Mouse (Mus musculus): Measurements from ENCODE around the gene Mdp1.

Gene Mdp1

GRCm38 (mm10) chr14:55643060-55643907 is 17.0 kb downstream of the Mdp1 start, which contains the start of gene Tm9sf1:
Gene Tm9sf1 (minus strand): TSS chr14:55643806.
- peak; percentile 68 for DNase-seq (ENCODE audit: low read depth, low spot score)

DNA sequence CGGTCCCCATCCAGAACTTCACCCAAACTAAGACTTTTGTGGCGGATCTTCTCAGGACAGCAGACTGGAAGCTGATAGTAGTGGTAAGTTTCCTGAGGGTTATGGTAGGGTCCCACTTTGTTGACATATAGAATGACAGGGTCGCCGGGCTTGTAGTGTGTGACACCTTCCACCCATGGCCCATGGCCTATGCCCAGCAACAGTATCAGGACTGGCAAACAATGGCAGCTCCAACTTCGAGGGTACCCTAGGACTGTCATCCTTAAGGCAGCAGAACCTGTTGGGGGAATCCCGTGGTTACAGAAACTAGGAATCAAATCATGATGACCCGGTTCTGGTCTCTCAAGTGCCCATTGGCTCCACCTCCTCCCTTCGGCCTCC is 17.6 kb downstream of the Mdp1 start:
- DNase-seq (ENCODE audit: low read depth, low spot score), result no peak

DNA sequence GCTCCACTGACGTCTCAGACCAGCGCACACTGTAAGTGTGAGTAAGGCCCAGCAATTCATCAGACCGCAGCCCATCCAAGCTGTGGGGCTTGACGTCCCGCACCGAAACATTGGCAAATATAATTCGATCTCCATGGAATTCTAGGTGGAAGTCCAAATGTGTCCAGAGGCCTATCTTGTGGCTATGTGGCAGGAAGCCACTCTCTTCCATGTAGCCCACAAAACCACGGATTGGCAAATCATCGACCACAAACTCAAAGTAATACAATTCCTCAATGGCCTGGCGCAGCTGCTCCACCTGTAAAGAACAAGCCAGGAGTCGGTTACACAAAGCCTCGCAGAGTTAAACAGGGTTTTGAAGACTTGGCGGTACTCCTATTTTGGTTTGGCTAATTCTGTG is 19.0 kb downstream of the Mdp1 start:
- DNase-seq (ENCODE audit: low read depth, low spot score), result no peak

- DNase-seq (ENCODE audit: low read depth, low spot score), result no peak
Observed at GRCm38 (mm10) chr14:55640816-55641215, 19.5 kb downstream of the Mdp1 start.

- no peak for DNase-seq (ENCODE audit: low read depth, low spot score)
Observed at GRCm38 (mm10) chr14:55637795-55638194, 22.5 kb downstream of the Mdp1 start, which contains the start of gene Gm49378. Gene Gm49378 (minus strand): TSS chr14:55637895.

GRCm38 (mm10) chr14:55635523-55636007 is 24.7 kb downstream of the Mdp1 start, which contains the start of gene Ipo4:
Gene Ipo4 (minus strand): TSS chr14:55635957.
- peak; percentile 82 for DNase-seq (ENCODE audit: low read depth, low spot score)

DNA sequence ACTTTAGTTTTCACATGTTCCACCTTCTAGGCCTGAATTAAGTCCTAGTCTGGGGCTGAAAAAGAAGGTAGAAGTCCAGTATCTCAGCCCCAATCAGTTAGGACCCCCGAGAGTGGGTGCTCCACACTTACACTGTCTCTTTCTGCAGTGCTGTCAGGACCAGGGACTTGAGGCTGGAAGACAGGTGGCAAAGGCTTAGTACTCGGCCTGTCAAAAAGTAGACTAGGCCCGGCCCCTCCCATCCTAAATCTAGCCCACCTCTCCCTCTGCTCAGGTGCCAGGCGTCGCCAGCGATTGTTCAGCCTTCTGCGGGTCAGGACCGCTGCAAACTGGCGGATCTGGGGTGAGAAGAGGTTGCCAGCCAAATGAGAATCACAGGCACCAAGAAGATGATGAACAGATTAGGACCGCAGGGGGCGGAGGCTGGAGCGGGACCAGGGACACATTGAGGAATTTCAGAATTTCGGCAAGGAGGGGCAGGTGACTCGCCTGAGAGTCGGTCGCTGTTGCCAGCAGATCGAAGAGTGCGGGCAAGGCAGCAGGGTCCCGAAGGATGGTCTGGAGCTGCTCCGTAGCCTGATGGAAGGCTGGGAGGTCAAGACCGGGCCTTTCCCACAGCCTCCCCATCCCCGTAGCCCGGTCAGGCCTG is 25.3 kb downstream of the Mdp1 start:
- DNase-seq (ENCODE audit: low read depth, low spot score), result no peak

DNA sequence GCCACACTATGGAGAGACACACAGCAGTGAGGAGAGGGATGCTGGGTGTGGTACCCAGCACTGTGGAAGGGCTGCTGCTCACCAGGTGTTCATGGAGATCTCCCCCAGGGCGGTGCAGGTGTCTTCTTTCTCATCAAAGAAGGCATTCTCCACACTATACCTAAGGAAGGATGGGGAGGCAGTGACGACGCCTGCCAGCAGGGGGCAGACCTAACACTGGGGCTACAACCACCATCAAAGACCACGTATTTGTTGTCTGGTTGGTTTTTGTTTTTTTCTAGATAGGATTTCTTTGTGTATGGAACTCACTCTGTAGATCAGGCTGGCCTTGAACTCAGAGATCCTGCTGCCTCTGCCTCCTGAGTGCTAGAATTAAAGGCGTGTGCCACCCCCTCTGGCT is 31.0 kb downstream of the Mdp1 start:
- no peak for DNase-seq (ENCODE audit: low read depth, low spot score)

DNA sequence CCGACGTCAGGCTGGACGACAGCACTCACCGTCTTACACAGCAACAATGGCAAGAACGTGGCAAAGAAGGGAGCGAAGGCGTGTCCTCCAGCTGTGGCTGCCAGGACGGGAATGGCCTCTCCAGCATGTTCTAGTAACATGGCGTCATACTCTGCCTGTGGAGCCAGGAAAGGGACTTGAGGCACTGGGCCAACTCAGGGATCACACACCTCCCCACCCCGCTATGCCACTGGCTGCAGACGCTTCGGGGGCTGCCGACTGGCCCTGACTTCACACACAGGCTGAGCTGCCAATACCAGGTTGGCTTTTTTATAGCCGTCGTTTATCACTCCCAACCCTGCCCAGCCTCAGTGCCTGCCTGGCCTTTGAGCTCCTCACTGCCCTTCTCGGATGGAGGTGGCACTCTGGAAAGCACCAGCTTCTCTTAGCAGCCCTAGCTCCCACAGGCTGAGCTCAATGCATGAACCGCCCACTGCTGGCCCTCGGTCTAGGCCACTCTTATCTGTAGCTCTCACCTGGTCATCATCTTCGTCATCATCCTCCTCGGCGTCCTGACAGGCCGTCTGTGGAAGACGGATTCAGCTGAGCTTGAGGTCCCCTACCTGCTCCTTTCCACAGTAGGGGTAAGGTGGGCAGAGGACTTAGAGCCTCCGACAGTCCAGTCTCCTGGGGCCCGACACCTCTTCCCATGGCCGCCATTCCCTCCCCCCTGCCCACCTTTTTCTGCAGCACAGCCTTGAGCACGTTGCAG is 32.1 kb downstream of the Mdp1 start:
- no peak for DNase-seq (ENCODE audit: low read depth, low spot score)

DNA sequence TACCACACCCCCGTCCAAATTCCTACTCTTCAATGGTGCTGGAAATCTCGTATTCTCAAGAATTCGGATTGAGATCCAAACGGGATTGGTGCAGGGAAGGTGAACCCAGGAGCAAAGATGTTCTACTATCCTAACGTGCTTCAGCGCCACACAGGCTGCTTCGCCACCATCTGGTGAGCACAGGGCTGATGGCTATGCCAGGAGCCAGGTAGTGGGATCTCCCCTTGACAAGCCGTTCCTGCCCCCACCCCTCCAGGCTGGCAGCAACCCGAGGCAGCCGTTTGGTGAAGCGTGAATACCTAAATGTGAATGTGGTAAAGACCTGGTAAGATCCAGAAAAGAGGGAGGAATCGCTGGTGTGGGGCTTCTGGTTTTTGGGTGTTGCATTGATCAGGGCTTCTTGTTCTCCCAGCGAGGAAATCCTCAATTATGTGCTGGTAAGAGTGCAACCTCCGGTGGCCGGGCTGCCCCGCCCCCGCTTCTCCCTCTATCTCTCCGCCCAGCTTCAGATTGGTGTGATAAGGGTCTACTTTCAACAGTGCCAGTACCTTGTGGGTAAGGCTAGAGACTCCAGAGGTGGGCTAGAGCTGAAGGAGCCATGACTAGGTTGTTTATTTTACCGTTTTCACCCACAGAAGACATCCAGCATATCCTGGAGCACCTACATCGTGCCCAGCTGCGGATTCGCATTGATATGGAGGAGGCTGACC is 41.7 kb downstream of the Mdp1 start:
- no peak for DNase-seq (ENCODE audit: low read depth, low spot score)

GRCm38 (mm10) chr14:55617822-55618221 is 42.5 kb downstream of the Mdp1 start, which contains the start of gene Rec8:
Gene Rec8 (plus strand): TSS chr14:55618037.
- DNase-seq (ENCODE audit: low read depth, low spot score), result no peak

GRCm38 (mm10) chr14:55616844-55617243 is 43.5 kb downstream of the Mdp1 start:
- no peak for DNase-seq (ENCODE audit: low read depth, low spot score)

DNA sequence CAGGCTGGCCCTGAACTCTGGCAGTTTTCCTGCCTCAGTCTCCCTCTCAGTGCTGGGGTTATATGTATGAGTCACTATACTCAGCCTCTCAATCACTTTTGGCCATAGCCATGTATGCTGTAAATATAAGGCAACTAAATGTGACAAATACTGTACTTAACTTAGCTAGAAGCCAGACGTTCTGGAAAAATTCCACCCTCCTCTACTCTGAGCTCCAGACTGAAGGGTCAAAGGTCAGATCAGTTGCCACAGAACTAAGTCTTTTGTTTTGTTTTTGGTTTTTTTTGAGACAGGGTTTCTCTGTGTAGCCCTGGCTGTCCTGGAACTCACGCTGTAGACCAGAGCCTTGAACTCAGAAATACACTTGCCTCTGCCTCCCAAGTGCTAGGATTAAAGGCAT is 44.4 kb downstream of the Mdp1 start:
- no peak for DNase-seq (ENCODE audit: low read depth, low spot score)

DNA sequence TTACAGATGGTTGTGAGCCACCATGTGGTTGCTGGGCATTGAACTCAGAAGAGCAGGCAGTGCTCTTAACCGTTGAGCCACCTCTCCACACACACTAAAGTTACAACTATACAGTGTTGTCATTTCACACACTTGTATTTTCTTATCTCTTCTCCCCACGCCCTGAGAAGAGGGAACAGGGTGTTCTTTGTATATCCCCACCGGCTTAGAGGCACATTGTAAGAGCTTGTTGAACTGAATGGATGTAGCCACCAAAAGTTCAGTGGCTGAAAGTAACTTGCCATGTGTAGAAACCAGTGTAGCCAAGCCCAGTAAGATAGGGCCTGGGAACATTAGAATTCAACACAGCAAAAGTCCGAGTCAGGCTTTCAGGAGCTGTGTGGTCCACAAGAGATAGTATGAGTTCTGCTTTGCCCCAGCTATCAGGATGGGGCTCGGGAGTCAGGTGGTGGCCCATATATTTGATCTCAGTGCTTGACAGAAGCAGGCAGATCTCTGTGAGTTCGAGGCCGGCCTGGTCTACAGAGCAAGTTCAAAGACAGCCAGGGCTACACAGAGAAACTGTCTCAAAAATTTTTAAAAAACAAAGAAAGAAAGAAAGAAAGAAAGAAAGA is 45.6 kb downstream of the Mdp1 start:
- DNase-seq (ENCODE audit: low read depth, low spot score), result no peak

GRCm38 (mm10) chr14:55613346-55613745 is 47.0 kb downstream of the Mdp1 start:
- DNase-seq (ENCODE audit: low read depth, low spot score), result no peak

DNA sequence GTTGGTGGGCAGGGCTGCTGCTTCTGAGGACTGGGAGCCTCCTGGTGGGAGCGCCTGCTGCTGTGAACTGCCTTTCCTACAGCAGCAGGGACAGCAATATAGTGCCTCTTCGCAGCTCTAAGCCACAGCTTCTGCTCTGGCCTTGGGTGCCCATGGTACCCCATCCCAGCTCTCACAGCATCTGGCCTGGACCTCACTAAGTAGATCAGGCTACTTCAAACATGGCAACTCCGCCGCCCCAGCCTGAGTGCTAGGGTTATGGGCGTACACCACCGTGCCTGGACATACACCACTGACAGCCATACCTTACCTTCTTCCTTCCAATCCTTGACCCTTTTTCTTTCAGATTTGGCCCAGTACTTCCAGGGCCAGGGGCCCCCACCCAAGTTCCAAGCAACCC is 52.0 kb downstream of the Mdp1 start:
- DNase-seq (ENCODE audit: low read depth, low spot score), result no peak
